Mouse (Mus musculus): ENCODE measurements around the gene Magi2. TPM values are rescaled to one million over a fixed set of nuclear protein-coding genes. Genes with fewer than 3 reads are reported as not detected.

The Magi2 gene
- polyA plus RNA-seq, 1 experiment from 2014 or later = 3.0 TPM

- Histone ChIP-seq H3K9me3 (replicated peaks; ENCODE audit: control insufficient read depth, low read length) (no peaks in the 10 kb centered on the region), H3K27ac (replicated peaks; ENCODE audit: low read depth, low read length) (no peak overlapping the region), H3K27me3 (ENCODE audit: control insufficient read depth, insufficient read depth, low read length) (no peaks in the 10 kb centered on the region), H3K36me3 (replicated peaks; ENCODE audit: control insufficient read depth, insufficient read depth, low read depth, low read length) (no peaks in the 10 kb centered on the region), H3K4me3 (ENCODE audit: low read depth, low read length) (no peak overlapping the region), H3K4me2 (ENCODE audit: low read depth, low read length) (no peak overlapping the region), H3K9ac (replicated peaks; ENCODE audit: low read length) (no peak overlapping the region), H3K4me1 (ENCODE audit: control insufficient read depth, insufficient read depth, low read length) (no peaks in the 10 kb centered on the region)
- DNase-seq (ENCODE audit: low spot score) = no peak
- ATAC-seq (replicated peaks; ENCODE audit: insufficient number of reproducible peaks, low FRiP score, low TSS enrichment, low read depth) = no peak
- 54% methylated on average over 9 of the region's 9 CpGs for WGBS
These were observed 1205.4 kb downstream of the Magi2 start for GRCm38 (mm10) chr5:20432148-20432813.

- Histone ChIP-seq H3K9ac (replicated peaks; ENCODE audit: low read length) (no peak overlapping the region), H3K4me1 (ENCODE audit: control insufficient read depth, insufficient read depth, low read length) (no peaks in the 10 kb centered on the region), H3K27me3 (ENCODE audit: control insufficient read depth, insufficient read depth, low read length) (no peaks in the 10 kb centered on the region), H3K36me3 (replicated peaks; ENCODE audit: control insufficient read depth, insufficient read depth, low read depth, low read length) (no peaks in the 10 kb centered on the region), H3K9me3 (replicated peaks; ENCODE audit: control insufficient read depth, low read length) (no peaks in the 10 kb centered on the region), H3K4me2 (ENCODE audit: low read depth, low read length) (no peak overlapping the region), H3K4me3 (ENCODE audit: low read depth, low read length) (no peak overlapping the region), H3K27ac (replicated peaks; ENCODE audit: low read depth, low read length) (no peak overlapping the region)
- no peak for ATAC-seq (replicated peaks; ENCODE audit: insufficient number of reproducible peaks, low FRiP score, low TSS enrichment, low read depth)
- DNase-seq (ENCODE audit: low spot score) = no peak
- WGBS = 64% methylated on average over 4 of the region's 4 CpGs
These were observed 1219.8 kb downstream of the Magi2 start for GRCm38 (mm10) chr5:20446471-20447174.

- ATAC-seq (replicated peaks; ENCODE audit: insufficient number of reproducible peaks, low FRiP score, low TSS enrichment, low read depth) = no peak
- H3K9me3 ChIP-seq (replicated peaks; ENCODE audit: control insufficient read depth, low read length) = no peaks in the 10 kb centered on the region
- no peak overlapping the region for H3K4me2 ChIP-seq (ENCODE audit: low read depth, low read length)
- no peaks in the 10 kb centered on the region for H3K27me3 ChIP-seq (ENCODE audit: control insufficient read depth, insufficient read depth, low read length)
- 62% methylated on average over 3 of the region's 3 CpGs for WGBS
- no peak overlapping the region for H3K9ac ChIP-seq (replicated peaks; ENCODE audit: low read length)
- H3K27ac ChIP-seq (replicated peaks; ENCODE audit: low read depth, low read length) = no peak overlapping the region
- no peaks in the 10 kb centered on the region for H3K36me3 ChIP-seq (replicated peaks; ENCODE audit: control insufficient read depth, insufficient read depth, low read depth, low read length)
- no peak overlapping the region for H3K4me3 ChIP-seq (ENCODE audit: low read depth, low read length)
- no peaks in the 10 kb centered on the region for H3K4me1 ChIP-seq (ENCODE audit: control insufficient read depth, insufficient read depth, low read length)
- no peak for DNase-seq (ENCODE audit: low spot score)
These were observed 1229.3 kb downstream of the Magi2 start for GRCm38 (mm10) chr5:20456106-20456505.

- no peaks in the 10 kb centered on the region for H3K9me3 ChIP-seq (replicated peaks; ENCODE audit: control insufficient read depth, low read length)
- H3K27me3 ChIP-seq (ENCODE audit: control insufficient read depth, insufficient read depth, low read length) = no peaks in the 10 kb centered on the region
- H3K4me1 ChIP-seq (ENCODE audit: control insufficient read depth, insufficient read depth, low read length) = no peaks in the 10 kb centered on the region
- H3K4me2 ChIP-seq (ENCODE audit: low read depth, low read length) = no peak overlapping the region
- 81% methylated on average over 7 of the region's 7 CpGs for WGBS
- H3K9ac ChIP-seq (replicated peaks; ENCODE audit: low read length) = no peak overlapping the region
- H3K4me3 ChIP-seq (ENCODE audit: low read depth, low read length) = no peak overlapping the region
- ATAC-seq (replicated peaks; ENCODE audit: insufficient number of reproducible peaks, low FRiP score, low TSS enrichment, low read depth) = no peak
- H3K36me3 ChIP-seq (replicated peaks; ENCODE audit: control insufficient read depth, insufficient read depth, low read depth, low read length) = no peaks in the 10 kb centered on the region
- H3K27ac ChIP-seq (replicated peaks; ENCODE audit: low read depth, low read length) = no peak overlapping the region
- DNase-seq (ENCODE audit: low spot score) = no peak
These were observed 1231.1 kb downstream of the Magi2 start for GRCm38 (mm10) chr5:20457742-20458510.

GRCm38 (mm10) chr5:20461709-20462108, 1234.9 kb downstream of the Magi2 start:
- Histone ChIP-seq H3K4me1 (ENCODE audit: control insufficient read depth, insufficient read depth, low read length) (no peaks in the 10 kb centered on the region), H3K9ac (replicated peaks; ENCODE audit: low read length) (no peak overlapping the region), H3K4me3 (ENCODE audit: low read depth, low read length) (no peak overlapping the region), H3K27me3 (ENCODE audit: control insufficient read depth, insufficient read depth, low read length) (no peaks in the 10 kb centered on the region), H3K27ac (replicated peaks; ENCODE audit: low read depth, low read length) (no peak overlapping the region), H3K4me2 (ENCODE audit: low read depth, low read length) (no peak overlapping the region), H3K9me3 (replicated peaks; ENCODE audit: control insufficient read depth, low read length) (no peaks in the 10 kb centered on the region), H3K36me3 (replicated peaks; ENCODE audit: control insufficient read depth, insufficient read depth, low read depth, low read length) (no peaks in the 10 kb centered on the region)
- no peak for DNase-seq (ENCODE audit: low spot score)
- ATAC-seq (replicated peaks; ENCODE audit: insufficient number of reproducible peaks, low FRiP score, low TSS enrichment, low read depth) = no peak
- 79% methylated on average over 2 of the region's 2 CpGs for WGBS

- Histone ChIP-seq H3K4me2 (ENCODE audit: low read depth, low read length) (no peak overlapping the region), H3K36me3 (replicated peaks; ENCODE audit: control insufficient read depth, insufficient read depth, low read depth, low read length) (no peaks in the 10 kb centered on the region), H3K4me1 (ENCODE audit: control insufficient read depth, insufficient read depth, low read length) (no peaks in the 10 kb centered on the region), H3K4me3 (ENCODE audit: low read depth, low read length) (no peak overlapping the region), H3K27ac (replicated peaks; ENCODE audit: low read depth, low read length) (no peak overlapping the region), H3K27me3 (ENCODE audit: control insufficient read depth, insufficient read depth, low read length) (no peaks in the 10 kb centered on the region), H3K9ac (replicated peaks; ENCODE audit: low read length) (no peak overlapping the region), H3K9me3 (replicated peaks; ENCODE audit: control insufficient read depth, low read length) (no peaks in the 10 kb centered on the region)
- WGBS = 92% methylated on average over 2 of the region's 2 CpGs
- no peak for ATAC-seq (replicated peaks; ENCODE audit: insufficient number of reproducible peaks, low FRiP score, low TSS enrichment, low read depth)
- DNase-seq (ENCODE audit: low spot score) = no peak
These were observed 1235.5 kb downstream of the Magi2 start for GRCm38 (mm10) chr5:20462376-20462775.

GRCm38 (mm10) chr5:20469721-20470120, 1242.9 kb downstream of the Magi2 start:
- ATAC-seq (replicated peaks; ENCODE audit: insufficient number of reproducible peaks, low FRiP score, low TSS enrichment, low read depth) (no peak), DNase-seq (ENCODE audit: low spot score) (no peak)
- Histone ChIP-seq H3K4me1 (ENCODE audit: control insufficient read depth, insufficient read depth, low read length) (no peaks in the 10 kb centered on the region), H3K9me3 (replicated peaks; ENCODE audit: control insufficient read depth, low read length) (no peaks in the 10 kb centered on the region), H3K36me3 (replicated peaks; ENCODE audit: control insufficient read depth, insufficient read depth, low read depth, low read length) (no peaks in the 10 kb centered on the region), H3K4me3 (ENCODE audit: low read depth, low read length) (no peak overlapping the region), H3K9ac (replicated peaks; ENCODE audit: low read length) (no peak overlapping the region), H3K27me3 (ENCODE audit: control insufficient read depth, insufficient read depth, low read length) (no peaks in the 10 kb centered on the region), H3K27ac (replicated peaks; ENCODE audit: low read depth, low read length) (no peak overlapping the region), H3K4me2 (ENCODE audit: low read depth, low read length) (no peak overlapping the region)
- 71% methylated on average over 3 of the region's 3 CpGs for WGBS

GRCm38 (mm10) chr5:20470466-20470865, 1243.6 kb downstream of the Magi2 start:
- Histone ChIP-seq H3K36me3 (replicated peaks; ENCODE audit: control insufficient read depth, insufficient read depth, low read depth, low read length) (no peaks in the 10 kb centered on the region), H3K27me3 (ENCODE audit: control insufficient read depth, insufficient read depth, low read length) (no peaks in the 10 kb centered on the region), H3K9me3 (replicated peaks; ENCODE audit: control insufficient read depth, low read length) (no peaks in the 10 kb centered on the region), H3K4me1 (ENCODE audit: control insufficient read depth, insufficient read depth, low read length) (no peaks in the 10 kb centered on the region), H3K4me2 (ENCODE audit: low read depth, low read length) (no peak overlapping the region), H3K4me3 (ENCODE audit: low read depth, low read length) (no peak overlapping the region), H3K27ac (replicated peaks; ENCODE audit: low read depth, low read length) (no peak overlapping the region), H3K9ac (replicated peaks; ENCODE audit: low read length) (no peak overlapping the region)
- no peak for DNase-seq (ENCODE audit: low spot score)
- ATAC-seq (replicated peaks; ENCODE audit: insufficient number of reproducible peaks, low FRiP score, low TSS enrichment, low read depth) = no peak
